Mouse (Mus musculus) effector memory CD4-positive, alpha-beta T cell, adult 7 months (primary cell): ENCODE data around the gene Lrrc15. TPM values are rescaled to one million over a fixed set of nuclear protein-coding genes. Genes with fewer than 3 reads are reported as not detected.

Source experiments
- polyA plus RNA-seq: library from polyadenylated mRNA; unstranded; fragments of 100-300 nt; shearing (Covaris generic); gene quantifications from one replicate; pipeline ENCODE4 v1.2.1, GENCODE M21; 2017

Lrrc15 gene
- polyA plus RNA-seq, result 0.10 TPM

GRCm38 (mm10) chr16:30282844-30283495 is at the start of gene Lrrc15:
Gene Lrrc15 (minus strand): TSS chr16:30283256.

GRCm38 (mm10) chr16:30310647-30311046 is 27.6 kb upstream of the Lrrc15 start, which contains the start of gene Gp5:
Gene Gp5 (minus strand): TSS chr16:30310779.

GRCm38 (mm10) chr16:30267359-30267758 is 15.7 kb downstream of the Lrrc15 start, which contains the start of gene Cpn2:
Gene Cpn2 (minus strand): TSS chr16:30267499.

Other genes with a start within 250 kb of the Lrrc15 start
- gene Hes1, start 218.9 kb downstream of the Lrrc15 start, polyA plus RNA-seq, result 0.34 TPM
- 0.11 TPM for gene Cpn2, start 15.8 kb downstream of the Lrrc15 start, polyA plus RNA-seq
- gene Gp5, start 27.5 kb upstream of the Lrrc15 start, polyA plus RNA-seq, result 0.74 TPM
- gene Atp13a3, start 122.7 kb upstream of the Lrrc15 start, polyA plus RNA-seq, result 60.6 TPM